In genomic region chr8:72577266-72577665, GRCm38 (mm10) we compare ENCODE assay signal across 24 mouse cellular contexts. TPM values are rescaled to one million over a fixed set of nuclear protein-coding genes. Genes with fewer than 3 reads are reported as not detected.
A peak's percentile ranks its signal among the peaks of the same experiment; 100 is the strongest.
DNase-seq lines count a peak whose midpoint lies in the region; ATAC-seq and TF ChIP-seq lines count a peak whose summit lies in the region.
"Had no signal": no experiment of that assay in that cellular context is flagged by ENCODE, and none has a peak within 500 bp of the region (broad histone marks: within the 10 kb centered on the region; RNA-seq: fewer than 3 reads in every experiment).

No protein-coding gene starts in this region.

- DNase-seq in forebrain, embryonic 14.5 days (ENCODE audit: low spot score) = peak; percentile 12
- no peak for DNase-seq in heart, postnatal 25 days (ENCODE audit: low spot score)
- no peak for DNase-seq in layer of hippocampus, adult 2 months (ENCODE audit: low spot score in 2 of 2)
- no peak for DNase-seq in layer of hippocampus, adult 9-10 months (ENCODE audit: low spot score)
- no peak for DNase-seq in retina, embryonic 14.5 days (ENCODE audit: low spot score)
- DNase-seq: adrenal gland, adult 8-10 months; cerebellum, adult 11-12 months; cerebellum, postnatal 10 days; kidney, adult 2 months; left cerebral cortex, postnatal 4 days; right cerebral cortex, postnatal 4 days; thymus, adult 18-20 months; thymus, postnatal 36 days had no signal

- intact Hi-C loops in heart, postnatal 25 days (cut with DNase I) = no loop called here

- H3K4me1 ChIP-seq in forebrain, embryonic 14.5 days (ENCODE audit: control insufficient read depth, insufficient read depth, low read length) = peaks cover 5% of the 10 kb centered on the region
- peaks cover 13% of the 10 kb centered on the region for H3K4me1 ChIP-seq in forebrain, embryonic 16.5 days (replicated peaks; ENCODE audit: control insufficient read depth, insufficient read depth, low read length)
- H3K4me1 ChIP-seq in heart, embryonic 13.5 days = peaks cover 42% of the 10 kb centered on the region

- no peak overlapping the region for H3K27ac ChIP-seq in forebrain, embryonic 14.5 days (ENCODE audit: low read depth, low read length)
- H3K27ac ChIP-seq in forebrain, embryonic 16.5 days (ENCODE audit: low read length) = no peak overlapping the region
- H3K27ac ChIP-seq in heart, embryonic 13.5 days (replicated peaks) = peak overlapping the region; percentile 81
- 0 out of 2 replicates have a peak overlapping the region, but pooled peaks have one; percentile 14 for H3K27ac ChIP-seq in layer of hippocampus, adult 2 months
- H3K27ac ChIP-seq: hindbrain, embryonic 13.5 days; kidney, postnatal 0 days; limb, embryonic 15.5 days; liver, embryonic 14.5 days; lung, embryonic 15.5 days; midbrain, embryonic 15.5 days; neural tube, embryonic 13.5 days; stomach, embryonic 15.5 days had no signal

- H3K4me2 ChIP-seq in forebrain, embryonic 14.5 days (ENCODE audit: low read length) = no peak overlapping the region
- H3K4me2 ChIP-seq in forebrain, embryonic 16.5 days (ENCODE audit: low read length) = no peak overlapping the region
- no peak overlapping the region for H3K4me2 ChIP-seq in heart, embryonic 13.5 days
- H3K4me2 ChIP-seq: hindbrain, embryonic 13.5 days; limb, embryonic 15.5 days; lung, embryonic 15.5 days; midbrain, embryonic 15.5 days; neural tube, embryonic 13.5 days; stomach, embryonic 15.5 days had no signal

- H3K9me3 ChIP-seq in forebrain, embryonic 14.5 days (replicated peaks; ENCODE audit: control insufficient read depth, low read length) = no peaks in the 10 kb centered on the region
- no peaks in the 10 kb centered on the region for H3K9me3 ChIP-seq in forebrain, embryonic 16.5 days (ENCODE audit: control insufficient read depth, low read length)
- no peaks in the 10 kb centered on the region for H3K9me3 ChIP-seq in heart, embryonic 13.5 days
- H3K9me3 ChIP-seq: hindbrain, embryonic 13.5 days; limb, embryonic 15.5 days; lung, embryonic 15.5 days; midbrain, embryonic 15.5 days; neural tube, embryonic 13.5 days; stomach, embryonic 15.5 days had no signal

- no peak overlapping the region for H3K9ac ChIP-seq in forebrain, embryonic 14.5 days (ENCODE audit: low read length)
- H3K9ac ChIP-seq in forebrain, embryonic 16.5 days (replicated peaks; ENCODE audit: low read depth, low read length) = no peak overlapping the region
- no peak overlapping the region for H3K9ac ChIP-seq in heart, embryonic 13.5 days
- H3K9ac ChIP-seq: hindbrain, embryonic 13.5 days; limb, embryonic 15.5 days; liver, embryonic 14.5 days; lung, embryonic 15.5 days; midbrain, embryonic 15.5 days; neural tube, embryonic 13.5 days; stomach, embryonic 15.5 days had no signal

- ATAC-seq in forebrain, embryonic 14.5 days = no peak
- ATAC-seq in forebrain, embryonic 16.5 days = no peak
- ATAC-seq in heart, embryonic 13.5 days (ENCODE audit: extremely low read depth, insufficient number of reproducible peaks, low FRiP score, low TSS enrichment) = no peak
- ATAC-seq: midbrain, embryonic 15.5 days had no signal

- peak; percentile 34 for TF ChIP-seq CTCF in layer of hippocampus, adult 2 months (conservative IDR thresholded peaks at IDR 0.05)

- no peaks in the 10 kb centered on the region for H3K36me3 ChIP-seq in forebrain, embryonic 14.5 days (ENCODE audit: control insufficient read depth, insufficient read depth, low read length)
- H3K36me3 ChIP-seq in forebrain, embryonic 16.5 days (ENCODE audit: control insufficient read depth, insufficient read depth) = no peaks in the 10 kb centered on the region
- H3K36me3 ChIP-seq in heart, embryonic 13.5 days = peaks cover 25% of the 10 kb centered on the region
- H3K36me3 ChIP-seq: limb, embryonic 15.5 days; lung, embryonic 15.5 days; midbrain, embryonic 15.5 days; stomach, embryonic 15.5 days had no signal

- no peak overlapping the region for H3K4me3 ChIP-seq in forebrain, embryonic 14.5 days (ENCODE audit: low read depth, low read length)
- no peak overlapping the region for H3K4me3 ChIP-seq in forebrain, embryonic 16.5 days (replicated peaks; ENCODE audit: low read length)
- no peak overlapping the region for H3K4me3 ChIP-seq in heart, embryonic 13.5 days
- no peak overlapping the region for H3K4me3 ChIP-seq in layer of hippocampus, adult 2 months
- H3K4me3 ChIP-seq: hindbrain, embryonic 13.5 days; limb, embryonic 15.5 days; lung, embryonic 15.5 days; midbrain, embryonic 15.5 days; neural tube, embryonic 13.5 days; stomach, embryonic 15.5 days had no signal

- 83% methylated on average over 3 of the region's 3 CpGs for WGBS in forebrain, embryonic 14.5 days
- 79% methylated on average over 3 of the region's 3 CpGs for WGBS in forebrain, embryonic 16.5 days
- 80% methylated on average over 3 of the region's 3 CpGs for WGBS in heart, embryonic 13.5 days

- H3K27me3 ChIP-seq in forebrain, embryonic 14.5 days (replicated peaks; ENCODE audit: control insufficient read depth, insufficient read depth, low read length) = no peaks in the 10 kb centered on the region
- H3K27me3 ChIP-seq in forebrain, embryonic 16.5 days (replicated peaks; ENCODE audit: control insufficient read depth, insufficient read depth, low read length) = no peaks in the 10 kb centered on the region
- no peaks in the 10 kb centered on the region for H3K27me3 ChIP-seq in heart, embryonic 13.5 days (replicated peaks)
- H3K27me3 ChIP-seq: hindbrain, embryonic 13.5 days; limb, embryonic 15.5 days; lung, embryonic 15.5 days; midbrain, embryonic 15.5 days; neural tube, embryonic 13.5 days; stomach, embryonic 15.5 days had no signal

RNA-seq across cellular contexts. Expression of gene Tmem38a, which starts 5.4 kb away (rescaled TPM):
- 16.2 and 18.8 TPM in 2 replicates for polyA plus RNA-seq in forebrain, embryonic 14.5 days (2014; fragmentation: Nextera tagmentation; extraction: Ambion mirVana)
- 18.2 and 19.6 TPM in 2 replicates for polyA plus RNA-seq in forebrain, embryonic 16.5 days (2015; fragmentation: Nextera tagmentation; extraction: Ambion mirVana)
- 57.2 and 66.7 TPM in 2 replicates for polyA plus RNA-seq in heart, embryonic 13.5 days (2015; fragmentation: Nextera tagmentation; extraction: Ambion mirVana)
- total RNA-seq in heart, postnatal 25 days (2021) = 100 to 1,000 TPM; 453 to 459 TPM
- total RNA-seq in layer of hippocampus, adult 2 months (2021) = 100 to 1,000 TPM; 115 to 120 TPM
- total RNA-seq: megakaryocyte-erythroid progenitor cell, adult 5-6 weeks had no signal

RNA-seq across cellular contexts. Expression of gene Smim7, which starts 6.4 kb away (rescaled TPM):
- 103 and 108 TPM in 2 replicates for polyA plus RNA-seq in forebrain, embryonic 14.5 days (2014; fragmentation: Nextera tagmentation; extraction: Ambion mirVana)
- 129 and 139 TPM in 2 replicates for polyA plus RNA-seq in forebrain, embryonic 16.5 days (2015; fragmentation: Nextera tagmentation; extraction: Ambion mirVana)
- 92.2 and 104 TPM in 2 replicates for polyA plus RNA-seq in heart, embryonic 13.5 days (2015; fragmentation: Nextera tagmentation; extraction: Ambion mirVana)
- 100 to 1,000 TPM; 125 to 134 TPM for total RNA-seq in heart, postnatal 25 days (2021)
- total RNA-seq in layer of hippocampus, adult 2 months (2021) = 100 to 1,000 TPM; 103 to 104 TPM

RNA-seq across cellular contexts. Expression of gene Med26, which starts 29.2 kb away (rescaled TPM):
- polyA plus RNA-seq in forebrain, embryonic 14.5 days (2014; fragmentation: Nextera tagmentation; extraction: Ambion mirVana) = 11.8 and 14.7 TPM in 2 replicates
- polyA plus RNA-seq in forebrain, embryonic 16.5 days (2015; fragmentation: Nextera tagmentation; extraction: Ambion mirVana) = 19.9 and 21.6 TPM in 2 replicates
- polyA plus RNA-seq in heart, embryonic 13.5 days (2015; fragmentation: Nextera tagmentation; extraction: Ambion mirVana) = 9.1 and 9.3 TPM in 2 replicates
- total RNA-seq in heart, postnatal 25 days (2021) = 1 to 10 TPM; 7.7 to 9.1 TPM
- total RNA-seq in layer of hippocampus, adult 2 months (2021) = 10 to 100 TPM; 10.5 to 10.6 TPM

Comparison
In these comparisons a context has a peak if more than half of its experiments do, and no peak if none do; other contexts are left out.
1. H3K27ac ChIP-seq: peak in heart, embryonic 13.5 days (single experiment) and layer of hippocampus, adult 2 months (single experiment); none in forebrain, embryonic 14.5 days (single experiment) and forebrain, embryonic 16.5 days (single experiment).